Mouse (Mus musculus) heart, postnatal 0 days (tissue): ENCODE data around the gene Dnajc11.
A peak's percentile ranks its signal among the peaks of the same experiment; 100 is the strongest.

Source experiments
- CTCF ChIP-seq: IDR thresholded peaks from 2 replicates; pipeline ENCODE4 v1.5.1; 2016; ENCODE audit warnings: antibody characterized with exemption, control low read depth, low read depth
- EP300 ChIP-seq: IDR thresholded peaks from 2 replicates; pipeline ENCODE4 v1.6.1; 2016; ENCODE audit warnings: antibody characterized with exemption, low read depth

DNA sequence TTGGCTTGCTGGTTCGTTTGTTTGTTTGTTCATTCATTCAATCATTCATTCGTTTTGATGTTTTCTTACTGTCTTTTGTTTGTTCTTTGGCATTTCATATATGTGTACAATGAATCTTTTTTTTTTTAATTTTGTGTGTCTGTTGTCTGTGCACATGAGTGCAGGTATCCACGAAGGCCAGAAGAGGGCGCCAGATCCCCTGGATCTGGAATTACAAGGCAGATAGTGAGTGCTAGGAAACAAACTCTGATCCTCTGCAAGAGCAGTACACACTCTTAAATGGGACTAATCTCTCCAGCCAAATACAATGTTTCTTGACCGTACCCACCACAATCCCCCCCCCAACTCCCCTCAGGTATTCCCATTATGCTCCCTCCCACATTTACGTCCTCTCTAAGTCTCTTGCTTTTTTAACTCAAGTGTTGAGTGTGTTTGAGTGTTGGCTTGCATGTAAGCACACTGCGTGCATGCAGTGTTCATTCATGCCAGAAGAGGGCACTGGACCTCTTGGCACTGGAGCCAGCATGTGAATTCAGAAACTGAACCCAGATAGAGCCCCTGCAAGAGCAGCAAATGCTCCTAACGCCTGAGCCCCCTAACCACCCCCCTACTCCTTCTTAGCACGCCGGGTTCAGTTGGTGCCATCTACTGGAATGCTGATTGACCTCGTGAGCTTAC, 33.6 kb upstream of the Dnajc11 start:
- TF ChIP-seq CTCF = peak; percentile 51
- TF ChIP-seq EP300 = no peak
